12 mouse cellular contexts compared by ENCODE assay signal in genomic region chr6:88566676-88567075, GRCm38 (mm10). TPM values are rescaled to one million over a fixed set of nuclear protein-coding genes. Genes with fewer than 3 reads are reported as not detected.
DNase-seq lines count a peak whose midpoint lies in the region; ATAC-seq and TF ChIP-seq lines count a peak whose summit lies in the region.
"Had no signal": no experiment of that assay in that cellular context is flagged by ENCODE, and none has a peak within 500 bp of the region (broad histone marks: within the 10 kb centered on the region; RNA-seq: fewer than 3 reads in every experiment).

No protein-coding gene starts in this region.

- H3K36me3 ChIP-seq in heart, embryonic 12.5 days: no peaks in the 10 kb centered on the region
- H3K36me3 ChIP-seq in lung, embryonic 15.5 days: no peaks in the 10 kb centered on the region
- no peaks in the 10 kb centered on the region for H3K36me3 ChIP-seq in lung, postnatal 0 days (ENCODE audit: insufficient read depth, low read length)
- no peaks in the 10 kb centered on the region for H3K36me3 ChIP-seq in embryonic facial prominence, embryonic 10.5 days (replicated peaks)
- no peaks in the 10 kb centered on the region for H3K36me3 ChIP-seq in limb, embryonic 12.5 days

- 18% methylated on average over 7 of the region's 7 CpGs for WGBS in heart, embryonic 12.5 days
- WGBS in lung, embryonic 15.5 days: 28% methylated on average over 7 of the region's 7 CpGs
- WGBS in lung, postnatal 0 days: 31% methylated on average over 7 of the region's 7 CpGs
- WGBS in embryonic facial prominence, embryonic 10.5 days: 5% methylated on average over 7 of the region's 7 CpGs
- 13% methylated on average over 7 of the region's 7 CpGs for WGBS in limb, embryonic 12.5 days

- ATAC-seq in heart, embryonic 12.5 days (ENCODE audit: insufficient number of reproducible peaks, low FRiP score): no peak
- no peak for ATAC-seq in lung, embryonic 15.5 days (ENCODE audit: borderline replicate concordance, extremely low read depth, low FRiP score, low TSS enrichment)
- no peak for ATAC-seq in lung, postnatal 0 days
- ATAC-seq in limb, embryonic 12.5 days (ENCODE audit: insufficient number of reproducible peaks, insufficient read depth, low FRiP score, low TSS enrichment, low read depth): no peak
- ATAC-seq: CD4-positive, CD25-positive, alpha-beta regulatory T cell, adult 4 months had no signal

- no peak overlapping the region for H3K4me3 ChIP-seq in heart, embryonic 12.5 days
- H3K4me3 ChIP-seq in lung, embryonic 15.5 days: no peak overlapping the region
- no peak overlapping the region for H3K4me3 ChIP-seq in lung, postnatal 0 days (ENCODE audit: low read depth, low read length)
- peak overlapping the region; percentile 40 for H3K4me3 ChIP-seq in embryonic facial prominence, embryonic 10.5 days
- H3K4me3 ChIP-seq in limb, embryonic 12.5 days (replicated peaks): no peak overlapping the region

- no peak for DNase-seq in heart, postnatal 4 days
- no peak for DNase-seq in lung, postnatal 0 days (ENCODE audit: low spot score)
- DNase-seq in embryonic facial prominence, embryonic 10.5 days (ENCODE audit: low spot score): no peak
- DNase-seq in thymus, postnatal 25 days: no peak
- no peak for DNase-seq in yolk sac, embryonic 10.5 days (ENCODE audit: low spot score)
- DNase-seq: kidney, postnatal 10 days; lung, postnatal 4 days; right cerebral cortex, postnatal 25 days had no signal

- no peak for TF ChIP-seq EP300 in lung, postnatal 0 days (IDR thresholded peaks at IDR 0.05)

- peak overlapping the region; percentile 47; the same call in 1 of the 2 replicates for H3K4me2 ChIP-seq in heart, embryonic 12.5 days
- peak overlapping the region; percentile 30 for H3K4me2 ChIP-seq in lung, embryonic 15.5 days
- H3K4me2 ChIP-seq in lung, postnatal 0 days (replicated peaks; ENCODE audit: low read depth, low read length): no peak overlapping the region
- 0 out of 2 replicates have a peak overlapping the region, but pooled peaks have one; percentile 19 for H3K4me2 ChIP-seq in limb, embryonic 12.5 days

- H3K4me1 ChIP-seq in heart, embryonic 12.5 days (replicated peaks): peaks cover 8% of the 10 kb centered on the region; the same call in 1 of the 2 replicates
- H3K4me1 ChIP-seq in lung, embryonic 15.5 days: no peaks in the 10 kb centered on the region
- no peaks in the 10 kb centered on the region for H3K4me1 ChIP-seq in lung, postnatal 0 days (ENCODE audit: insufficient read depth, low read depth, low read length)
- peaks cover 9% of the 10 kb centered on the region; the same call in 1 of the 2 replicates for H3K4me1 ChIP-seq in embryonic facial prominence, embryonic 10.5 days
- H3K4me1 ChIP-seq in limb, embryonic 12.5 days (replicated peaks): no peaks in the 10 kb centered on the region

- no peaks in the 10 kb centered on the region for H3K9me3 ChIP-seq in heart, embryonic 12.5 days (replicated peaks)
- H3K9me3 ChIP-seq in lung, embryonic 15.5 days: no peaks in the 10 kb centered on the region
- no peaks in the 10 kb centered on the region for H3K9me3 ChIP-seq in lung, postnatal 0 days (ENCODE audit: low read length)
- no peaks in the 10 kb centered on the region for H3K9me3 ChIP-seq in embryonic facial prominence, embryonic 10.5 days
- H3K9me3 ChIP-seq in limb, embryonic 12.5 days: no peaks in the 10 kb centered on the region

- no peak overlapping the region for H3K27ac ChIP-seq in heart, embryonic 12.5 days (ENCODE audit: poor library complexity, severe bottlenecking)
- H3K27ac ChIP-seq in lung, embryonic 15.5 days: no peak overlapping the region
- H3K27ac ChIP-seq in lung, postnatal 0 days (ENCODE audit: low read length): no peak overlapping the region
- no peak overlapping the region for H3K27ac ChIP-seq in embryonic facial prominence, embryonic 10.5 days (replicated peaks)
- H3K27ac ChIP-seq in limb, embryonic 12.5 days: no peak overlapping the region

- peaks cover 22% of the 10 kb centered on the region for H3K27me3 ChIP-seq in heart, embryonic 12.5 days (replicated peaks)
- H3K27me3 ChIP-seq in lung, embryonic 15.5 days: peaks cover 22% of the 10 kb centered on the region
- H3K27me3 ChIP-seq in lung, postnatal 0 days (replicated peaks; ENCODE audit: insufficient read depth, low read length): no peaks in the 10 kb centered on the region
- peaks cover 34% of the 10 kb centered on the region for H3K27me3 ChIP-seq in embryonic facial prominence, embryonic 10.5 days (replicated peaks; ENCODE audit: low read depth, poor library complexity, severe bottlenecking)
- peaks cover 29% of the 10 kb centered on the region for H3K27me3 ChIP-seq in limb, embryonic 12.5 days

- TF ChIP-seq CTCF in lung, postnatal 0 days (IDR thresholded peaks at IDR 0.05): no peak

- no peak overlapping the region for H3K9ac ChIP-seq in heart, embryonic 12.5 days
- H3K9ac ChIP-seq in lung, embryonic 15.5 days: no peak overlapping the region
- no peak overlapping the region for H3K9ac ChIP-seq in lung, postnatal 0 days (replicated peaks; ENCODE audit: low read depth)
- no peak overlapping the region for H3K9ac ChIP-seq in limb, embryonic 12.5 days (replicated peaks)

RNA-seq across cellular contexts. Expression of gene Sec61a1, which starts 48.0 kb away (rescaled TPM):
- 206 and 209 TPM in 2 replicates for polyA plus RNA-seq in heart, embryonic 12.5 days (2016; fragmentation: Nextera tagmentation; extraction: Ambion mirVana)
- total RNA-seq in heart, postnatal 4 days (2021): 100 to 1,000 TPM; 116 to 121 TPM
- 236 and 241 TPM in 2 replicates for polyA plus RNA-seq in lung, embryonic 15.5 days (2015; fragmentation: Nextera tagmentation; extraction: Ambion mirVana)
- 145 and 149 TPM in 2 replicates for polyA plus RNA-seq in lung, postnatal 0 days (2015; fragmentation: Nextera tagmentation; extraction: Ambion mirVana)
- 211 and 222 TPM in 2 replicates for polyA plus RNA-seq in embryonic facial prominence, embryonic 10.5 days (2016; fragmentation: Nextera tagmentation; extraction: Ambion mirVana)
- polyA plus RNA-seq in limb, embryonic 12.5 days (2016; fragmentation: Nextera tagmentation; extraction: Ambion mirVana): 219 and 223 TPM in 2 replicates
